Mouse (Mus musculus) hindbrain, embryonic 13.5 days (tissue): ENCODE measurements around the gene Sprr2a2. TPM values are rescaled to one million over a fixed set of nuclear protein-coding genes. Genes with fewer than 3 reads are reported as not detected.
"Not testable (repeated sequence)": the region's sequence is repeated elsewhere in the genome, so short reads cannot be mapped to it uniquely, and the experiment has no call there.

Source experiments
- ATAC-seq: fragments of 200-750 bp; cut with Nextera tagmentation; 2 replicates; pipeline ENCODE4 v1.8.0; 2017; ENCODE audit warnings: moderate TSS enrichment; ENCODE audit not compliant: low FRiP score
- H3K27ac ChIP-seq: fragments of 300-500 bp; sonication (generic); 2 replicates; pipeline ENCODE4 v1.5.1; 2015; ENCODE audit warnings: inconsistent platforms, mild to moderate bottlenecking, moderate library complexity
- H3K27me3 ChIP-seq: fragments of 300-500 bp; sonication (generic); 2 replicates; pipeline ENCODE4 v1.6.1; 2015; ENCODE audit warnings: mild to moderate bottlenecking, inconsistent platforms
- H3K36me3 ChIP-seq: fragments of 300-500 bp; sonication (generic); 2 replicates; pipeline ENCODE4 v1.6.1; 2015; ENCODE audit warnings: mild to moderate bottlenecking, inconsistent platforms
- H3K4me1 ChIP-seq: fragments of 300-500 bp; sonication (generic); replicated peaks from 2 replicates; pipeline ENCODE4 v1.6.1; 2015; ENCODE audit warnings: inconsistent platforms
- H3K4me2 ChIP-seq: fragments of 300-500 bp; sonication (generic); 2 replicates; pipeline ENCODE4 v1.6.1; 2015; ENCODE audit warnings: inconsistent platforms, mild to moderate bottlenecking, moderate library complexity
- H3K4me3 ChIP-seq: fragments of 300-500 bp; sonication (generic); 2 replicates; pipeline ENCODE4 v1.5.1; 2015; ENCODE audit warnings: mild to moderate bottlenecking, inconsistent platforms
- H3K9ac ChIP-seq: fragments of 300-500 bp; sonication (generic); 2 replicates; pipeline ENCODE4 v1.6.1; 2015; ENCODE audit warnings: mild to moderate bottlenecking, inconsistent platforms
- H3K9me3 ChIP-seq: fragments of 300-500 bp; sonication (generic); 2 replicates; pipeline ENCODE4 v1.6.1; 2016; ENCODE audit warnings: inconsistent platforms
- WGBS: fragments of 180-500 bp; shearing (Covaris S2); methylation state at CpG from one replicate; pipeline ENCODE4 v1.1.7; 2015; 5-methylcytosine and 5-hydroxymethylcytosine counted together
- polyA plus RNA-seq: library from polyadenylated mRNA; unstranded; fragments of >200 nt; fragmentation: Nextera tagmentation; extraction: Ambion mirVana; gene quantifications from 2 replicates; pipeline ENCODE4 v1.2.1, GENCODE M21; 2015

The Sprr2a2 gene
- polyA plus RNA-seq, 1 experiment from 2014 or later = not detected

GRCm38 (mm10) chr3:92285101-92285500 is 69.4 kb downstream of the Sprr2a2 start, which contains the start of gene Sprr2a3:
Gene Sprr2a3, plus strand, starts transcription at chr3:92285417.
- H3K9me3 ChIP-seq, H3K36me3 ChIP-seq, H3K4me3 ChIP-seq, H3K9ac ChIP-seq, H3K4me2 ChIP-seq, H3K27ac ChIP-seq, H3K27me3 ChIP-seq, H3K4me1 ChIP-seq, ATAC-seq: not testable (repeated sequence)
- 93% methylated on average over 1 of the region's 1 CpGs for WGBS

GRCm38 (mm10) chr3:92288489-92288888 is 72.8 kb downstream of the Sprr2a2 start:
- not testable (repeated sequence) for H3K36me3 ChIP-seq, H3K4me1 ChIP-seq, H3K9me3 ChIP-seq, H3K4me3 ChIP-seq, H3K9ac ChIP-seq, H3K27me3 ChIP-seq, ATAC-seq, H3K4me2 ChIP-seq, H3K27ac ChIP-seq
- WGBS = 77% methylated on average over 6 of the region's 6 CpGs

Other genes with a start within 250 kb of the Sprr2a2 start
- not detected in 2 replicates for gene Pglyrp3, start 201.3 kb upstream of the Sprr2a2 start, polyA plus RNA-seq
- 4.6 and 4.9 TPM in 2 replicates for gene Lor, start 132.8 kb upstream of the Sprr2a2 start, polyA plus RNA-seq
- not detected in 2 replicates for gene Prr9, start 92.0 kb upstream of the Sprr2a2 start, polyA plus RNA-seq
- gene Lelp1, start 73.2 kb upstream of the Sprr2a2 start, polyA plus RNA-seq = not detected in 2 replicates
- gene Sprr2a1, start 121 bp upstream of the Sprr2a2 start, polyA plus RNA-seq = not detected in 2 replicates
- gene Sprr2a3, start 69.5 kb downstream of the Sprr2a2 start, polyA plus RNA-seq = not detected in 2 replicates
- 0.35 TPM in 1 of 2 replicates, not detected in the other for gene Sprr2b, start 100.7 kb downstream of the Sprr2a2 start, polyA plus RNA-seq
- gene Sprr2d, start 123.2 kb downstream of the Sprr2a2 start, polyA plus RNA-seq = not detected in 2 replicates
- gene Sprr2e, start 136.2 kb downstream of the Sprr2a2 start, polyA plus RNA-seq = not detected in 2 replicates
- gene Sprr2f, start 149.3 kb downstream of the Sprr2a2 start, polyA plus RNA-seq = not detected in 2 replicates
- not detected in 2 replicates for gene Sprr2h, start 169.8 kb downstream of the Sprr2a2 start, polyA plus RNA-seq
- not detected in 2 replicates for gene Sprr2i, start 192.1 kb downstream of the Sprr2a2 start, polyA plus RNA-seq
- gene Sprr2j-ps, start 202.2 kb downstream of the Sprr2a2 start, polyA plus RNA-seq = not detected in 2 replicates
- gene Gm9774, start 213.5 kb downstream of the Sprr2a2 start, polyA plus RNA-seq = 9.0 and 11.1 TPM in 2 replicates
- gene Sprr2k, start 216.7 kb downstream of the Sprr2a2 start, polyA plus RNA-seq = not detected in 2 replicates
- not detected in 2 replicates for gene Sprr1b, start 222.9 kb downstream of the Sprr2a2 start, polyA plus RNA-seq
- gene Sprr3, start 242.8 kb downstream of the Sprr2a2 start, polyA plus RNA-seq = not detected in 2 replicates